Mouse (Mus musculus): ENCODE results near the gene U2af2. TPM values are rescaled to one million over a fixed set of nuclear protein-coding genes. Genes with fewer than 3 reads are reported as not detected.

Gene U2af2
- polyA plus RNA-seq, 1 experiment, result 534 TPM

GRCm38 (mm10) chr7:5030554-5031275, 31.2 kb upstream of the U2af2 start:
- no peak for TF ChIP-seq GATA1 (IDR thresholded peaks at IDR 0.05; ENCODE audit: low read length)

- no peak for TF ChIP-seq GATA1 (IDR thresholded peaks at IDR 0.05; ENCODE audit: low read length)
Measured at GRCm38 (mm10) chr7:5031496-5031895, 30.4 kb upstream of the U2af2 start.

- no peak for TF ChIP-seq GATA1 (IDR thresholded peaks at IDR 0.05; ENCODE audit: low read length)
Measured at GRCm38 (mm10) chr7:5033818-5034217, 28.1 kb upstream of the U2af2 start, which contains the start of gene 4632433K11Rik. Gene 4632433K11Rik, plus strand, starts transcription at chr7:5034118.

GRCm38 (mm10) chr7:5035628-5036027, 26.3 kb upstream of the U2af2 start:
- no peak for TF ChIP-seq GATA1 (IDR thresholded peaks at IDR 0.05; ENCODE audit: low read length)

- no peak for TF ChIP-seq GATA1 (IDR thresholded peaks at IDR 0.05; ENCODE audit: low read length)
Measured at GRCm38 (mm10) chr7:5036136-5036535, 25.8 kb upstream of the U2af2 start.

GRCm38 (mm10) chr7:5037026-5037425, 24.9 kb upstream of the U2af2 start:
- no peak for TF ChIP-seq GATA1 (IDR thresholded peaks at IDR 0.05; ENCODE audit: low read length)

- no peak for TF ChIP-seq GATA1 (IDR thresholded peaks at IDR 0.05; ENCODE audit: low read length)
Measured at GRCm38 (mm10) chr7:5037467-5037866, 24.5 kb upstream of the U2af2 start.

- no peak for TF ChIP-seq GATA1 (IDR thresholded peaks at IDR 0.05; ENCODE audit: low read length)
Measured at GRCm38 (mm10) chr7:5038109-5038732, 23.7 kb upstream of the U2af2 start, which contains the start of gene Zfp784. Gene Zfp784, minus strand, starts transcription at chr7:5038446.

- no peak for TF ChIP-seq GATA1 (IDR thresholded peaks at IDR 0.05; ENCODE audit: low read length)
Measured at GRCm38 (mm10) chr7:5038940-5039339, 23.0 kb upstream of the U2af2 start.

GRCm38 (mm10) chr7:5044981-5045380, 17.0 kb upstream of the U2af2 start:
- TF ChIP-seq GATA1 (IDR thresholded peaks at IDR 0.05; ENCODE audit: low read length), result no peak

GRCm38 (mm10) chr7:5046112-5046511, 15.8 kb upstream of the U2af2 start:
- no peak for TF ChIP-seq GATA1 (IDR thresholded peaks at IDR 0.05; ENCODE audit: low read length)

- no peak for TF ChIP-seq GATA1 (IDR thresholded peaks at IDR 0.05; ENCODE audit: low read length)
Measured at GRCm38 (mm10) chr7:5047313-5047712, 14.6 kb upstream of the U2af2 start.

- no peak for TF ChIP-seq GATA1 (IDR thresholded peaks at IDR 0.05; ENCODE audit: low read length)
Measured at GRCm38 (mm10) chr7:5051193-5052192, 10.4 kb upstream of the U2af2 start, which contains the start of gene Zfp580. Gene Zfp580, plus strand, starts transcription at chr7:5051538.

GRCm38 (mm10) chr7:5052438-5052837, 9.5 kb upstream of the U2af2 start:
- no peak for TF ChIP-seq GATA1 (IDR thresholded peaks at IDR 0.05; ENCODE audit: low read length)

- no peak for TF ChIP-seq GATA1 (IDR thresholded peaks at IDR 0.05; ENCODE audit: low read length)
Measured at GRCm38 (mm10) chr7:5052931-5053343, 9.0 kb upstream of the U2af2 start.

Measured in G1E-ER4 (cell line).